Mouse (Mus musculus) heart, postnatal 0 days (tissue): ENCODE results near the gene Ksr2. TPM values are rescaled to one million over a fixed set of nuclear protein-coding genes. Genes with fewer than 3 reads are reported as not detected.

Experiments
- ATAC-seq: fragments of 200-750 bp; cut with Nextera tagmentation; 2 replicates; pipeline ENCODE4 v1.8.0; 2017; ENCODE audit warnings: low read depth, moderate number of reproducible peaks, moderate library complexity; ENCODE audit not compliant: insufficient read depth
- DNase-seq: peaks from one replicate; pipeline ENCODE4 v3.0.0-alpha.2; 2016; ENCODE audit warnings: low spot score
- H3K27ac ChIP-seq: fragments of 300-500 bp; sonication (generic); 2 replicates; pipeline ENCODE4 v1.5.1; 2014; ENCODE audit warnings: low read depth, mild to moderate bottlenecking
- H3K27me3 ChIP-seq: fragments of 300-500 bp; sonication (generic); 2 replicates; pipeline ENCODE4 v1.6.1; 2014; ENCODE audit warnings: low read length, mixed read lengths; ENCODE audit not compliant: control insufficient read depth, insufficient read depth
- H3K36me3 ChIP-seq: fragments of 300-500 bp; sonication (generic); replicated peaks from 2 replicates; pipeline ENCODE4 v1.6.1; 2014; ENCODE audit warnings: low read length, mixed read lengths; ENCODE audit not compliant: control insufficient read depth, insufficient read depth
- H3K4me1 ChIP-seq: fragments of 300-500 bp; sonication (generic); 2 replicates; pipeline ENCODE4 v1.6.1; 2014; ENCODE audit warnings: antibody characterized with exemption; ENCODE audit not compliant: control insufficient read depth, insufficient read depth
- H3K4me2 ChIP-seq: fragments of 300-500 bp; sonication (generic); 2 replicates; pipeline ENCODE4 v1.6.1; 2014; ENCODE audit warnings: low read depth, mild to moderate bottlenecking, low read length, moderate library complexity
- H3K4me3 ChIP-seq: fragments of 300-500 bp; sonication (generic); 2 replicates; pipeline ENCODE4 v1.5.1; 2014; ENCODE audit warnings: low read depth, low read length
- H3K9ac ChIP-seq: fragments of 300-500 bp; sonication (generic); replicated peaks from 2 replicates; pipeline ENCODE4 v1.6.1; 2014; ENCODE audit warnings: low read depth, low read length, mixed read lengths
- H3K9me3 ChIP-seq: fragments of 300-500 bp; sonication (generic); replicated peaks from 2 replicates; pipeline ENCODE4 v1.6.1; 2016; ENCODE audit warnings: low read length; ENCODE audit not compliant: control insufficient read depth
- CTCF ChIP-seq: IDR thresholded peaks from 2 replicates; pipeline ENCODE4 v1.5.1; 2016; ENCODE audit warnings: antibody characterized with exemption, control low read depth, low read depth
- EP300 ChIP-seq: IDR thresholded peaks from 2 replicates; pipeline ENCODE4 v1.6.1; 2016; ENCODE audit warnings: antibody characterized with exemption, low read depth
- WGBS: fragments of 180-500 bp; shearing (Covaris S2); extraction: QIAGEN DNeasy Blood & Tissue Kit; methylation state at CpG from one replicate; pipeline ENCODE4 v1.1.7; 2014; 5-methylcytosine and 5-hydroxymethylcytosine counted together
- polyA plus RNA-seq: library from polyadenylated mRNA; unstranded; fragments of >200 nt; fragmentation: Nextera tagmentation; extraction: Ambion mirVana; gene quantifications from 2 replicates; pipeline ENCODE4 v1.2.1, GENCODE M21; 2015
- total RNA-seq: library from RNA; depleted of rRNA; stranded (reverse); fragments of >200 nt; gene quantifications from 2 replicates; pipeline ENCODE4 v1.2.3, GENCODE M21; 2014; ENCODE audit warnings: low replicate concordance

Ksr2 gene
- total and polyA plus RNA-seq, 2 experiments from 2014 or later, result under 0.01 TPM; not detected in 1

DNA sequence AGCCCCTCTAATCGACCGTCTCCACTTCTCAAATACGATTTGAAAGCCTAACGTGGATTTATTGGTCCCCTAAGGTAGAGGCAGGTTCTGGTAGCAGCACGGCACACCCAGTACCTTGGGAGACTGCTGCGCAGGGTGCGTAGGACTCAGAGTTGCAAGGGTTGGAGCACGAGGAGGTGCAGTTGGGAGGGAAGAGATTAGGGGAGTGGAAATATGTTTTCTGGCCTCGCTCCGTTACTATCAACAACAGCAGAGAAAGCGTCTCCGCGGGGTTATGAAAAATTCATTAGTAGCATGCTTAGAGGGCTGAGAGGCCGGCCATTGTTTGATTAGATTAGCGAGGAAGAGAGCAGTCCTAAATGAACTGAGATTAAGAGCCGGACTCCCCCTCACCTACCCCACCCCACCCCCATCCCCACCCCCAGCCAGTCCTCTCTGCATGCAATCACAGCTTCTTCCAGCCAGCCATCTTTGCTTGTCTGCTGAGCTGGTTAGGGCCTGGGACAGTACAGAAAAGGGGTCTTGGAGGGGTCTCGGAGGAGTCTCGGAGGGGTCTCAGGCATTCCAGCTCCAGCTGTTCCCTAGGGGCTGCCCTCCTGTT, 27.5 kb downstream of the Ksr2 start:
- H3K4me2 ChIP-seq, result no peak overlapping the region; the same call in 1 of the 2 replicates
- WGBS, result 44% methylated on average over 18 of the region's 18 CpGs

DNA sequence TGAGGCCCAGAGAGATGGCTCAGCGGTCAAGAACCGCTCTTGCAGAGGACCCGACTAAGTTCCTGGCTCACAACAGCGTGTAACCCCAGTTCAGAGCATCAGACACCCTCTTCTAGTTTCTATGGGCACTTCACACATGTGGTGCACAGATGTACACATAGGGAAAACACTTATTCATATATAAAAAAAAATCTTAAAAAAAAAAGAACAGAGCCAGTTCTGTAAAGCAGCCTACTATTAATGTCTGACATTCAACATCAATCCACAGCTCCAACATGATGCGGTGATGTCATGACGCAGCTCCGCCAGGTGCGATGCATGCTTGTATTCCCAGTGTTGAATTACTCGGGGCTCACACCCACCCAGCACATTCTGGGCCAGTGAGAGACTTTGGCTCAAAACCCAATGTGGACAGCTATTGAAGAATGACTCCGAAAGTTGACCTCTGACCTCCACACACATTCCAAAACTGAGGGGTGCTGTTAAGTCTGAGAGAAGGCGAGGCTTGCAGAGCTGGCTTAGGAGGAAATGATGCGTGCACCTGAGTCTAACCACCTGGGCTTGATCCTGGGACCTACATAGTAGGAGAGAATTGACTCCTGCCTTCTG, 28.5 kb downstream of the Ksr2 start:
- Histone ChIP-seq H3K36me3 (no peaks in the 10 kb centered on the region), H3K4me3 (no peak overlapping the region), H3K27me3 (no peaks in the 10 kb centered on the region), H3K4me1 (no peaks in the 10 kb centered on the region), H3K9ac (no peak overlapping the region), H3K9me3 (no peaks in the 10 kb centered on the region), H3K27ac (no peak overlapping the region), H3K4me2 (no peak overlapping the region)
- WGBS, result 84% methylated on average over 12 of the region's 12 CpGs
- DNase-seq, result no peak
- no peak for ATAC-seq
- TF ChIP-seq EP300 (no peak), CTCF (no peak)

More for the DNA sequence above, 27.5 kb downstream of the Ksr2 start:
- DNase-seq (no peak), ATAC-seq (no peak)
- no peak for TF ChIP-seq CTCF
- TF ChIP-seq EP300, result no peak
- H3K27me3 ChIP-seq, result no peaks in the 10 kb centered on the region
- H3K9me3 ChIP-seq, result no peaks in the 10 kb centered on the region
- H3K4me1 ChIP-seq, result no peaks in the 10 kb centered on the region
- no peaks in the 10 kb centered on the region for H3K36me3 ChIP-seq
- no peak overlapping the region for H3K27ac ChIP-seq
- H3K9ac ChIP-seq, result no peak overlapping the region
- no peak overlapping the region for H3K4me3 ChIP-seq

DNA sequence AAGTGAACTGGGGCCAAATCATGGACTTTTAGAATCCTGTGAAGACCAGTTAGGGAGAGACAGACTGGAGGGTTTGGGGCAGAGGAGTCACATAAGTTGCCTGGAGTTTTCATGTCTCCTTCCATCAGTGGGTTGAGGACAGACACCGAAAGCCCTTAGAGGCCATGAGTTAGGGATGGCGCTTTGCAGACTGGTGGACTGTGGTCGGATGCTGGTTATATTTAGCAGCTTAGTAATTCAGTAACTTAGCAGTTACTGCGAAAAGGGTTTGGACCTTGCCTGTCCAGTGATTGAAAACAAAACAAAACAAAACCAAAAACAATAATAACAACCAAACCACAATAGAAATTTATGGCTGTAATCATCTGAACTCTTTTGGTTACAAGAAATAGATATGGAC, 29.3 kb downstream of the Ksr2 start:
- 69% methylated on average over 4 of the region's 4 CpGs for whole genome bisulfite sequencing

DNA sequence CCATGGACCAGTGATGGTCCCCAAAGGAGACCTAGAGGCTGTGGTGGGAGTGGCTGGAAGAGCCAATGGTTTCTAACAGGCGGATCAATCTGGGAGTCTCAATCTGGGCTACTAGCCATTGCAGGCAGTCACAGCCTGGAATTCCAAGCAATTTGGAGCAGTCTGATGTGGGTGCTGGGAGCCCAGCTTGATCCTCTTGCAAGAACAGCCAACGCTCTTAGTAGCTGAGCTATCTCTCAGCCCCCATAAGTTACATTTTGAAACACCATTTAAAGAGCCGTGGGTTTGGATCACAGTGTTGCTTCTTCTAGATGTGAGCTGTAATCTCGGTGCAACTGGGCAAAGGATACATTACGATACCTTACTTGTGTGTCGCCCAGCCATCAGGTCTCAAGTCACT, 30.1 kb downstream of the Ksr2 start:
- H3K9me3 ChIP-seq, result no peaks in the 10 kb centered on the region
- no peak overlapping the region for H3K27ac ChIP-seq
- H3K9ac ChIP-seq, result no peak overlapping the region
- no peak for ATAC-seq
- no peaks in the 10 kb centered on the region for H3K27me3 ChIP-seq
- 85% methylated on average over 6 of the region's 6 CpGs for WGBS
- no peak for DNase-seq
- no peak overlapping the region for H3K4me3 ChIP-seq
- H3K36me3 ChIP-seq, result no peaks in the 10 kb centered on the region
- no peaks in the 10 kb centered on the region for H3K4me1 ChIP-seq
- TF ChIP-seq EP300 (no peak), CTCF (no peak)
- no peak overlapping the region for H3K4me2 ChIP-seq

More for the DNA sequence above, 29.3 kb downstream of the Ksr2 start:
- no peak for TF ChIP-seq EP300
- TF ChIP-seq CTCF, result no peak
- no peak for DNase-seq
- Histone ChIP-seq H3K4me3 (no peak overlapping the region), H3K4me1 (no peaks in the 10 kb centered on the region), H3K27ac (no peak overlapping the region), H3K9me3 (no peaks in the 10 kb centered on the region), H3K9ac (no peak overlapping the region), H3K36me3 (no peaks in the 10 kb centered on the region), H3K27me3 (no peaks in the 10 kb centered on the region), H3K4me2 (no peak overlapping the region)
- ATAC-seq, result no peak

DNA sequence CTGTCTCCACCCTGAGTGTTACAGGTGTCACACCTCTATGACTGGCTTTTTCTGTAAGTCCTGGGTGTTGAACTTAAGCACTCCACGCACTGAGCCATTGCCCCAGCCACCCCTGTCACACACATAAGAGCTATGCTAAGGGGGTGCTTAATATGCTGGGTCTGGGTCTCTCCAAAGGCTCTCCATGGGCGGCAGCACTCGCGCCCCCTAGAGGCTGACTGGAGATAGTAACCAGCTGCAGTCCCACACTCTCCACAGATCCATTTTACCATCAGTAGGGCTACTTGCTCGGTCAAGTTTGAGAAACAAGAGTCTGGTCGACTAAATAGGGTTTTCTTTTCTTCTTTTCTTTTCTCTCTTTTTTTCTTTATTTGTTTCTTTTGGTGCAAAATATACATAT, 33.9 kb downstream of the Ksr2 start:
- no peaks in the 10 kb centered on the region for H3K36me3 ChIP-seq
- no peak overlapping the region for H3K27ac ChIP-seq
- DNase-seq (no peak), ATAC-seq (no peak)
- no peaks in the 10 kb centered on the region for H3K9me3 ChIP-seq
- WGBS, result 40% methylated on average over 6 of the region's 6 CpGs
- no peak for TF ChIP-seq CTCF
- no peak for TF ChIP-seq EP300
- no peak overlapping the region for H3K4me2 ChIP-seq
- no peaks in the 10 kb centered on the region for H3K4me1 ChIP-seq
- 0 out of 2 replicates have a peak, but pooled peaks cover 3% of the 10 kb centered on the region for H3K27me3 ChIP-seq
- no peak overlapping the region for H3K4me3 ChIP-seq
- H3K9ac ChIP-seq, result no peak overlapping the region

DNA sequence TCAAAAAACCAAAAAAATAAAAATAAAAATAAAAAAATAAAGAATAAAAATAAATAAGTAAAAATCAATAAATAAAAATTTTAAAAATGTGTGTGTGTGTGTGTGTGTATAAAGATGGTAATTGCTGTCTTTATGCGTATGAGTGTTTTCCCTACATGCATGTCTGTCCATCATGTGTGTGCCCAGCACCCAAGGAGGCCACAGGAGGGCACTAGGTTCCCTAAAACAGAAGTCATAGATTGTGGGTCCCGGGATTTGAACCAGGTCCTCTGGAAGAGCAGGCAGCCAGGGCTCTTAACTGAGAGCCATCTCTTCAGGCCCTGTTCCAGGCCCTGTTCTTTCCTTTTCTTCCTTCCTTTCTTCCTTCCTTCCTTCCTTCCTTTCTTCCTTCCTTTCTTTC, 38.2 kb downstream of the Ksr2 start:
- no peak for DNase-seq
- H3K9ac ChIP-seq, result no peak overlapping the region

More for the DNA sequence above, 38.2 kb downstream of the Ksr2 start:
- 88% methylated on average over 2 of the region's 2 CpGs for WGBS
- TF ChIP-seq CTCF (no peak), EP300 (no peak)
- no peak for ATAC-seq
- Histone ChIP-seq H3K4me1 (0 out of 2 replicates have a peak, but pooled peaks cover 3% of the 10 kb centered on the region), H3K27me3 (0 out of 2 replicates have a peak, but pooled peaks cover 3% of the 10 kb centered on the region), H3K4me2 (no peak overlapping the region), H3K27ac (no peak overlapping the region), H3K4me3 (no peak overlapping the region), H3K36me3 (no peaks in the 10 kb centered on the region), H3K9me3 (no peaks in the 10 kb centered on the region)
